Mouse (Mus musculus) left cerebral cortex, adult 9 months (tissue): ENCODE results near the gene Cdkal1.

Experiments
- DNase-seq, 2 experiments: peaks; one replicate each; pipeline ENCODE4 v3.0.0; 2022; ENCODE audit warnings: low spot score in 2 of 2

The Cdkal1 gene

DNA sequence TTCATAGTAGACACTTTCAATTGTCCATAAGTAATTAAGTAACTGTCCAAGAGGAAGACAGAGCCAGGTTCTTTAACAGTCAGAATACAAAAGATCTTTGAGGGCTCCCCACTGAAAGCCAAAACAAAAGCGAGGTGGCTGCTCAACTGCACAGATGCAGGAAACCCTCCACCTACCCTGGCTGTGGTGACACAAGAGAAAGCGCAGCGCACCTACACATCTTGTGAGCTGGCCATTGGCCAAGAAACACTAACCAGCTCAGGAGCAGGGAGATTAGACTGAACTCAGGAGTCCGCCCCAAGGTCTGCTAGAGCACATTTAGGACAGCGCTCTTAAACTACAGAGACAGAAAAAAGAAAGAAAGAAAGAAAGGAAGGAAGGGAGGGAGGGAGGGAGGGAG is 226.9 kb downstream of the Cdkal1 start:
- no peak for DNase-seq

GRCm38 (mm10) chr13:29627438-29628124 is 227.9 kb downstream of the Cdkal1 start:
- no peak for DNase-seq

DNA sequence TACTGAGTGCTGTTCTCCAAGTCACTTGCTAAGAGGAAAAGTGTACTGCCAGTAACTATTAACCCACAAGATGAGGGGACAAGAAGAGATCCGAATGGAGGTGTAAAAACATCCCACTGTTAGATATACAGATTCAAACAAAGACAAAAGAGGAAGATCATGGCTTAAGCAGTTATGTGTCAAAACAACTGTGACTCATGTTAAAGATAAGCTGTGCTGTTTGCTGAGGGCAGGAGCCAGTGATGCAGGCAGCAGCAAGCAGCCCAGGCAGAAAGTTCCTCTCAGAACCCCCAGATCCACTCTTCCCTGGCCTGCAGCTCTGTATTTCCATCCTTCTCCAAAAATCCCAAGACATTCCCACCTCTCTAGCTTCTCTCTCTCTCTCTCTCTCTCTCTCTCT is 230.5 kb downstream of the Cdkal1 start:
- no peak for DNase-seq

DNA sequence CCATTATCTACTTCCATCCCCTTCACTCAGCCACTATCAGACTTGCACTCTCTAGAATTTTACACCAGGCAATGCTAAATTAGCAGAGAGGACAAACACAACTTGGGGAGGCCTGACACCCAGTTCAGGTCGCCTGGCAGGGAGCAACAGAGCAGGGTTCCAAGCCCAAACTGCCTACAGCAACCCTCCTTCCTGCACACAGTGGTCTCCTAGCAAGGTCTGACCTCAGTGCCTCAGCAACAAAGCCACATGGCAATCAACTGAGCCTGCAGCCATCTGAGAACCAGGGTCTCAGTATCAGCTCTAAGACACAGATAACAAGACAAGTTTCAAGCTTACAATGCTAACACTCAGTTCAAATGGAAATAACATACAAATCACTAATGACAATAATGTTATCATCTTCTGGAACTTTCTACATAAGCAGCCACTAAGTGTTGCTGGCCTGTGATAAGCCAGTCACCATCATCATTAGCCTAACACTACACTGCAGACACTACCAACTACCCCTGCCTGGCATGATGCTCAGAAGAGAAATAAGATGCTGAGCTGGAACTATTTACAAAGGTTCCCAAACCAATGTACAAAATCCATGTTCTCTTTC is 231.7 kb downstream of the Cdkal1 start:
- DNase-seq, result no peak

DNA sequence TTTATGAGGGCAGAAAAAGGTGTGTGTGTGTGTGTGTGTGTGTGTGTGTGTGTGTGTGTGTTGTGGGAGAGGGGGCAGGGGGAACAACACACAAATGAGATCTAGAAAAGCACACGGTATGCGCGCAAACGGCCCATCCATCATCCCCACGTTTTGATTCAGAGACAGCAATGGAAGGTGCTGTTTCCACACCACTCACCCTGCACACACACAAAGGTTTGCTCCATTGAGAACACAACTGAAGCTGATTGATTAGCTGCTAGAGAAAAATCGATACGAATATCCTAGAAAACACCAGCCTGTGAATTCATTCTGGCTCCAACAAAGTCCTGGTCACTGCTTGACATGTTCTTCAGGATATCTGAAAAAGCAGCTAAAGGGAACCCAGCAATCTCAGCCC is 233.6 kb downstream of the Cdkal1 start:
- no peak for DNase-seq

DNA sequence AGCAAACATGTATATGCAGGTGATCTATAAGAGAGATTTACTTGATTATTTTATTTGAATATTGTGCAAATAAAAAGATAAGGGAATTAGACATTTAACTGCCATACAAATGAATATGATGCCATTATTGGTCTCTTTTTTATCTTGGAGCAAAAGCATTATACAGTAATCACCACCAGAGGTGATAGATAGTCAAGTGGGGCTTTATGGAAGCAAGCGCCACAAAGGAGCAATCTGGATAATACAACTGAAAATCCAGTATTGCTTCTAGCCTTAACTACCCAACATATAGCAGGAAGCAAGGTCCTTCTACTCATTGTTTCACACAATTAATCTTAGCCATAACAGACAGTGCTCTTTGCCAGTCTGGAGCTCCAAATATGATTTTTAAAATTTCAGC is 234.1 kb downstream of the Cdkal1 start:
- DNase-seq, result no peak

- DNase-seq, result no peak
Observed at GRCm38 (mm10) chr13:29620826-29621225, 234.6 kb downstream of the Cdkal1 start.

GRCm38 (mm10) chr13:29616654-29617171 is 238.8 kb downstream of the Cdkal1 start:
- DNase-seq, result no peak

DNA sequence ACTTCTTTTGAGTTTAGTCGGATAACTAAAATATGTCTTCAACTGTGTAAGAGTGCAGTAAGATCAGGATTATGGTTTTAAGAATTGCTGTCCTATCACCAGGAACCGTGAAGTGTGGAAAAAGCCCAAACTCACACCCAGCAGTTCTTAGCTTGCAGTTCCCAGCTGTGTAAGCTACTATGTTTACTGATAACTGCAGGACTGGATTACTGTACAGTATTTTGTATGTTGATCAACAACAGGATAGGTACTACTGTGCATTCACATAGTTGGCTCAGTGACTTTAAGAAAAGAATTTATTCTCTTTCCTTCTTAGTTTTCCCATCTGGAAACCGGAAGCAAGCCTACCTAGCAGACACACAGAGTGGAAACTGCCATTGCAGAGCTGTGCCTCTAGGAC is 239.5 kb downstream of the Cdkal1 start:
- DNase-seq, result no peak

GRCm38 (mm10) chr13:29615081-29615480 is 240.4 kb downstream of the Cdkal1 start:
- DNase-seq, result no peak

DNA sequence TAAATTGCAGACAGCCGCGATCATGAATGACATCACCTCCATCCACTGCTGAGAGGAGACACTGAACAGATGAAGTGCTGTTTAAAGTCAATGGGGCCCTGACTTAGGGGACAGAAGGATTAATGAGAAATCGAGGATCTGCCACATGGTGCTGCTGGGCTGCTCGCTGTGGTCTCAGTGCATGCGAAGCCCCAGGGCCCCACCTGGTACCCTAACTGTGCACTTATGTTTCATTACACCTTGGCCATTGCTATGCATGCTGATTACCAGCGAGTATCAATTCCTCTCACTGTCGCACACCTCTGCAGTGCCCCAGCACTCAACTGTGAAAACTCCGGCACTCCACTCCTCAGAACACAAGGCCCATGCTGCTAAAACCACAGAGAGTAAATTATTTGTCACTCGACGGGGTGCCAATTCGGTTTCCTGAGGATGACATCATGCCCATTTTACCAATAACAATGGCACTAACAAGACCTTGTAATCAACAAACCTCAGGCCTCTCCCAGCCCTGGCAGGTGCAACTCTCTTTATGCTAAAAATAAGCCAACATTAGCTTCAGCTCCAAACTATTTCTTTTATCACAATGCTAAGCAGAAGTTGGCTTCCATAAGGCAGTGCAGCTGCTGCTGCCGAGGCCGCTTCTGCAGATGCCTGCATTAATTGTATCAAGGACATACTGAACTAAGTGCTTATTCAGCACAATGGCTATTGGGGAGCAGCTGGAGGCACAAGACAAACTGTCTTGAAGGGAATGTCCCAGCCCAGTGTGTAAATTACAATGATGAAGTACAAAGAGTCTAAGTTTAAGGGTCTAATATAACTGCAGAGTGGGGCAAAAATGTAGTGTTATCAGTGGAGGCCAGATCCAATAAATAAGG is 245.2 kb downstream of the Cdkal1 start:
- DNase-seq, result peak in 1 of 2 experiments; percentile 9

DNA sequence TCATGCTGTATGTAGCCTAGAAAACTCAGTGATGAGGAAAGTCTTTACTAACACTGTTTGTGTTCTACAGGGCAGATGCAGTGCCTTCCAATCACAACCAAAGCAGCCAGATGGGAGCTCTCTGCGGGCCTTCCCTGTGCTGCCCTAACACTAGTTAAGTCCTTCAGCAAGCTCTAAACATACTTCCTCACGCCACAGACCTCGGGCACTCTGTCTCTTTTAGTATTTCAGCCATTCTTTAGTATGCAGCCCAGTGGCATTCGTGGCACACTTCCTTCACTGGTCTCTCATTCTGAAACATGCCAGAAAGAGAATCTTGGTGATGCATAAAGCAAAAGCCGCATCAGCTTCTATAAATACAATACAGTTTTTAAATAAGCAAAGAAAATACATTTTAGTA is 246.0 kb downstream of the Cdkal1 start:
- no peak for DNase-seq

GRCm38 (mm10) chr13:29604241-29604640 is 251.2 kb downstream of the Cdkal1 start:
- peak in 1 of 2 experiments; percentile 50 for DNase-seq

GRCm38 (mm10) chr13:29603597-29603996 is 251.9 kb downstream of the Cdkal1 start:
- no peak for DNase-seq

- no peak for DNase-seq
Observed at GRCm38 (mm10) chr13:29601033-29601432, 254.4 kb downstream of the Cdkal1 start.

DNA sequence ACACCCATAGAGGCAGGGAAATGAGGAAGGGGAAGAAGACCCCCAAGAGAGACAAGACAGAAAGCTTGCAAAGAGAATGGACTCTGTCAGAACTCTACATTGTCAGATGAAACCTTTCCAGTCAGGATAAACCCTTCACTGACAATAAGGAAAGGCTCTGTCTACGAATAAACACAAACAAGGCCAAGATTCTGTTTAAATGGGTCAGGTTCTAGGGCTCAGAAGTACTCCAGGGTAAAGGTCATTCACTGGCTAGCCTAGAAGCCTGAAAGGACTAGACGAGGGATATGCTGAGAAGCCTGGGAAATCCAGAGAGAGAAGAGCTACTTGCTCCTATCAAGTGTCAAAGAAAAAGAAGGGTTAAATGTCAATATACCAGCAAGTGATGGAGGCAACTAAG is 255.8 kb downstream of the Cdkal1 start:
- no peak for DNase-seq

DNA sequence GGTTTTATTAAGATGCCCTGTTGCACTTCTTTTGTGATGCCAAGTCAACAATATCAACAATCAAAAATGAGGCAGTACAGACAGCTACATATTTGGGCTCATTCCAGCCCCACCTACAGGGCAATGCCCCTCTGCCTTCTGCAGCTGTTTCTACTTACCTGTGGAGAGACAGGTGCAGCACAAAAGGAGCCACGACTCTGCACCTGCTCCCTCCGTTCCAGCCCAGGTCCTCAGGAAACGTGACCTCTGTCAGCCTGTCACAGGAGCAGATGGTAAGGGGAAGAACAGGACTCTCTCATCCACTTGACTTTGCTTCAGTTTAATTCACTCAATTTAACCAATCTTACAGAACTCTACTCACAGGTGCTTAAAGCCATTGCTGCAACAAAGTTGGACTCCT is 258.7 kb downstream of the Cdkal1 start:
- DNase-seq, result no peak

- no peak for DNase-seq
Observed at GRCm38 (mm10) chr13:29593096-29593495, 262.4 kb downstream of the Cdkal1 start.

GRCm38 (mm10) chr13:29590685-29591084 is 264.8 kb downstream of the Cdkal1 start:
- DNase-seq, result no peak

DNA sequence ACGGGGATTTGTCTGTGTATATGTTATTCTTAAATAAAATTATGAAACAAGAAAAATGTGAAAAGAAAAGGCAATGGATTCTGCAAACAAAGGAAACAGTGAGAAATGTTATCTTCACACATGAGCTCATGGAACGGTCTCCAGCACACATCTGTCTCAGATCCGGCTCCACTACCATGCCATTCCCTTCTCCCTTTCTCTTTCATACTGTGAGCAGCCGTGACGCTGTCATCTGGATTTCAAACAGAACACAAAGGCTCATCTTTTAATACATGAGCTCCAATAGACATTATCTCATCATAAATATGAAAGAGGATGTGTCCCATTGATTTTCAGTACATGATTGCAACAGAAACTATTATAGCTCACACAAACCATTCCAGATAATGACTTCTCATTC is 265.3 kb downstream of the Cdkal1 start:
- DNase-seq, result no peak

GRCm38 (mm10) chr13:29588693-29589092 is 266.8 kb downstream of the Cdkal1 start:
- no peak for DNase-seq
